Comparison of ENCODE assay signal across 17 mouse cellular contexts in genomic region chr2:102416149-102416743, GRCm38 (mm10). TPM values are rescaled to one million over a fixed set of nuclear protein-coding genes. Genes with fewer than 3 reads are reported as not detected.
A peak's percentile ranks its signal among the peaks of the same experiment; 100 is the strongest.
DNase-seq lines count a peak whose midpoint lies in the region; ATAC-seq lines count a peak whose summit lies in the region.
"Had no signal": no experiment of that assay in that cellular context is flagged by ENCODE, and none has a peak within 500 bp of the region (broad histone marks: within the 10 kb centered on the region; RNA-seq: fewer than 3 reads in every experiment).

No protein-coding gene starts in this region.

- no peaks in the 10 kb centered on the region for H3K9me3 ChIP-seq in embryonic facial prominence, embryonic 14.5 days (ENCODE audit: control insufficient read depth, low read length)
- no peaks in the 10 kb centered on the region for H3K9me3 ChIP-seq in embryonic facial prominence, embryonic 10.5 days
- no peaks in the 10 kb centered on the region for H3K9me3 ChIP-seq in intestine, embryonic 16.5 days (ENCODE audit: control insufficient read depth, low read length)
- H3K9me3 ChIP-seq in intestine, embryonic 15.5 days, result no peaks in the 10 kb centered on the region
- H3K9me3 ChIP-seq in lung, embryonic 16.5 days (ENCODE audit: control insufficient read depth, low read length), result no peaks in the 10 kb centered on the region
- no peaks in the 10 kb centered on the region for H3K9me3 ChIP-seq in stomach, embryonic 16.5 days (replicated peaks; ENCODE audit: control insufficient read depth, low read length)
- H3K9me3 ChIP-seq: embryonic facial prominence, embryonic 13.5 days; forebrain, embryonic 10.5 days; heart, embryonic 13.5 days; hindbrain, embryonic 12.5 days; limb, embryonic 15.5 days had no signal

- H3K4me2 ChIP-seq in embryonic facial prominence, embryonic 14.5 days (ENCODE audit: low read depth, low read length), result no peak overlapping the region
- H3K4me2 ChIP-seq in intestine, embryonic 16.5 days (ENCODE audit: low read depth, low read length), result no peak overlapping the region
- H3K4me2 ChIP-seq in intestine, embryonic 15.5 days (replicated peaks), result no peak overlapping the region
- no peak overlapping the region for H3K4me2 ChIP-seq in lung, embryonic 16.5 days (ENCODE audit: low read depth, low read length)
- H3K4me2 ChIP-seq in stomach, embryonic 16.5 days (ENCODE audit: low read depth, low read length), result no peak overlapping the region
- H3K4me2 ChIP-seq: embryonic facial prominence, embryonic 13.5 days; heart, embryonic 13.5 days; hindbrain, embryonic 12.5 days; limb, embryonic 15.5 days had no signal

- H3K4me3 ChIP-seq in embryonic facial prominence, embryonic 14.5 days (ENCODE audit: low read depth, low read length), result no peak overlapping the region
- no peak overlapping the region for H3K4me3 ChIP-seq in embryonic facial prominence, embryonic 10.5 days
- no peak overlapping the region for H3K4me3 ChIP-seq in intestine, embryonic 16.5 days (ENCODE audit: low read length)
- H3K4me3 ChIP-seq in intestine, embryonic 15.5 days (replicated peaks), result no peak overlapping the region
- H3K4me3 ChIP-seq in lung, embryonic 16.5 days (ENCODE audit: low read length), result no peak overlapping the region
- no peak overlapping the region for H3K4me3 ChIP-seq in stomach, embryonic 16.5 days (replicated peaks; ENCODE audit: low read length)
- H3K4me3 ChIP-seq: embryonic facial prominence, embryonic 13.5 days; forebrain, embryonic 10.5 days; heart, embryonic 13.5 days; hindbrain, embryonic 12.5 days; limb, embryonic 15.5 days had no signal

- WGBS in embryonic facial prominence, embryonic 14.5 days, result 65% methylated on average over 14 of the region's 14 CpGs
- 89% methylated on average over 14 of the region's 14 CpGs for WGBS in embryonic facial prominence, embryonic 10.5 days
- WGBS in intestine, embryonic 16.5 days, result 68% methylated on average over 14 of the region's 14 CpGs
- 70% methylated on average over 14 of the region's 14 CpGs for WGBS in intestine, embryonic 15.5 days
- 63% methylated on average over 14 of the region's 14 CpGs for WGBS in lung, embryonic 16.5 days
- WGBS in stomach, embryonic 16.5 days, result 68% methylated on average over 14 of the region's 14 CpGs

- no peaks in the 10 kb centered on the region for H3K27me3 ChIP-seq in embryonic facial prominence, embryonic 14.5 days (replicated peaks; ENCODE audit: control insufficient read depth, insufficient read depth, low read length)
- H3K27me3 ChIP-seq in embryonic facial prominence, embryonic 10.5 days (replicated peaks; ENCODE audit: low read depth, poor library complexity, severe bottlenecking), result no peaks in the 10 kb centered on the region
- no peaks in the 10 kb centered on the region for H3K27me3 ChIP-seq in intestine, embryonic 16.5 days (replicated peaks; ENCODE audit: control insufficient read depth, insufficient read depth, low read length)
- H3K27me3 ChIP-seq in intestine, embryonic 15.5 days (replicated peaks), result no peaks in the 10 kb centered on the region; the same call in 1 of the 2 replicates
- no peaks in the 10 kb centered on the region for H3K27me3 ChIP-seq in lung, embryonic 16.5 days (ENCODE audit: control insufficient read depth, insufficient read depth, low read depth, low read length)
- H3K27me3 ChIP-seq in stomach, embryonic 16.5 days (ENCODE audit: control insufficient read depth, insufficient read depth, low read length), result no peaks in the 10 kb centered on the region
- H3K27me3 ChIP-seq: embryonic facial prominence, embryonic 13.5 days; heart, embryonic 13.5 days; hindbrain, embryonic 12.5 days; limb, embryonic 15.5 days had no signal

- no peaks in the 10 kb centered on the region for H3K36me3 ChIP-seq in embryonic facial prominence, embryonic 14.5 days (ENCODE audit: control insufficient read depth, insufficient read depth, low read length)
- H3K36me3 ChIP-seq in embryonic facial prominence, embryonic 10.5 days (replicated peaks), result no peaks in the 10 kb centered on the region
- no peaks in the 10 kb centered on the region for H3K36me3 ChIP-seq in intestine, embryonic 16.5 days (ENCODE audit: control insufficient read depth, insufficient read depth, low read length)
- no peaks in the 10 kb centered on the region for H3K36me3 ChIP-seq in intestine, embryonic 15.5 days
- H3K36me3 ChIP-seq in lung, embryonic 16.5 days (ENCODE audit: control insufficient read depth, insufficient read depth, low read length), result no peaks in the 10 kb centered on the region
- no peaks in the 10 kb centered on the region for H3K36me3 ChIP-seq in stomach, embryonic 16.5 days (ENCODE audit: control insufficient read depth, insufficient read depth, low read length)
- H3K36me3 ChIP-seq: embryonic facial prominence, embryonic 13.5 days; forebrain, embryonic 10.5 days; heart, embryonic 13.5 days; hindbrain, embryonic 12.5 days; limb, embryonic 15.5 days had no signal

- no peak overlapping the region for H3K9ac ChIP-seq in embryonic facial prominence, embryonic 14.5 days (ENCODE audit: low read depth, low read length)
- no peak overlapping the region for H3K9ac ChIP-seq in intestine, embryonic 16.5 days (ENCODE audit: low read depth, low read length)
- no peak overlapping the region for H3K9ac ChIP-seq in intestine, embryonic 15.5 days
- H3K9ac ChIP-seq in lung, embryonic 16.5 days (ENCODE audit: low read length), result no peak overlapping the region
- H3K9ac ChIP-seq in stomach, embryonic 16.5 days (ENCODE audit: low read length), result no peak overlapping the region
- H3K9ac ChIP-seq: embryonic facial prominence, embryonic 13.5 days; heart, embryonic 13.5 days; hindbrain, embryonic 12.5 days; limb, embryonic 15.5 days had no signal

- H3K4me1 ChIP-seq in embryonic facial prominence, embryonic 14.5 days (ENCODE audit: control insufficient read depth, insufficient read depth, low read length), result no peaks in the 10 kb centered on the region
- no peaks in the 10 kb centered on the region for H3K4me1 ChIP-seq in embryonic facial prominence, embryonic 10.5 days
- no peaks in the 10 kb centered on the region for H3K4me1 ChIP-seq in intestine, embryonic 16.5 days (ENCODE audit: control insufficient read depth, insufficient read depth, low read length)
- H3K4me1 ChIP-seq in intestine, embryonic 15.5 days (replicated peaks), result no peaks in the 10 kb centered on the region
- H3K4me1 ChIP-seq in lung, embryonic 16.5 days (replicated peaks; ENCODE audit: control insufficient read depth, insufficient read depth, low read length), result no peaks in the 10 kb centered on the region
- H3K4me1 ChIP-seq in stomach, embryonic 16.5 days (ENCODE audit: control insufficient read depth, insufficient read depth, low read length), result no peaks in the 10 kb centered on the region
- H3K4me1 ChIP-seq: embryonic facial prominence, embryonic 13.5 days; forebrain, embryonic 10.5 days; heart, embryonic 13.5 days; hindbrain, embryonic 12.5 days; limb, embryonic 15.5 days had no signal

- no peak overlapping the region for H3K27ac ChIP-seq in embryonic facial prominence, embryonic 14.5 days (replicated peaks; ENCODE audit: low read depth, low read length)
- H3K27ac ChIP-seq in embryonic facial prominence, embryonic 10.5 days (replicated peaks), result no peak overlapping the region
- H3K27ac ChIP-seq in intestine, embryonic 16.5 days (ENCODE audit: low read length), result no peak overlapping the region
- H3K27ac ChIP-seq in intestine, embryonic 15.5 days, result no peak overlapping the region
- no peak overlapping the region for H3K27ac ChIP-seq in lung, embryonic 16.5 days (ENCODE audit: low read length)
- H3K27ac ChIP-seq in stomach, embryonic 16.5 days (ENCODE audit: low read length), result no peak overlapping the region; the same call in 1 of the 2 replicates
- H3K27ac ChIP-seq: embryonic facial prominence, embryonic 13.5 days; forebrain, embryonic 10.5 days; heart, embryonic 13.5 days; hindbrain, embryonic 12.5 days; limb, embryonic 15.5 days had no signal

- peak; percentile 73 for DNase-seq in embryonic facial prominence, embryonic 14.5 days (ENCODE audit: low spot score)
- no peak for DNase-seq in embryonic facial prominence, embryonic 10.5 days (ENCODE audit: low spot score)
- no peak for DNase-seq in lung, postnatal 14 days
- DNase-seq: adrenal gland, adult 8-10 months; cerebellum, adult 11 months; kidney, postnatal 25 days; layer of hippocampus, adult 9-11 months; thymus, postnatal 4 days had no signal

- ATAC-seq in embryonic facial prominence, embryonic 14.5 days (ENCODE audit: low read depth), result peak; percentile 68; the same call in 1 of the 2 replicates
- peak; percentile 59 for ATAC-seq in intestine, embryonic 16.5 days
- no peak for ATAC-seq in intestine, embryonic 15.5 days
- ATAC-seq in lung, embryonic 16.5 days (ENCODE audit: low read depth), result peak; percentile 82
- peak; percentile 50; the same call in 1 of the 2 replicates for ATAC-seq in stomach, embryonic 16.5 days (ENCODE audit: insufficient read depth, low FRiP score)

RNA-seq across cellular contexts. Expression of gene Trim44, which starts 8.6 kb away (rescaled TPM):
- 32.1 and 34.5 TPM in 2 replicates for polyA plus RNA-seq in embryonic facial prominence, embryonic 14.5 days (2014; fragmentation: Nextera tagmentation; extraction: Ambion mirVana)
- polyA plus RNA-seq in embryonic facial prominence, embryonic 10.5 days (2016; fragmentation: Nextera tagmentation; extraction: Ambion mirVana), result 23.7 and 24.1 TPM in 2 replicates
- polyA plus RNA-seq in intestine, embryonic 16.5 days (2015; fragmentation: Nextera tagmentation; extraction: Ambion mirVana), result 10.1 and 10.2 TPM in 2 replicates
- polyA plus RNA-seq in intestine, embryonic 15.5 days (2015; fragmentation: Nextera tagmentation; extraction: Ambion mirVana), result 21.1 and 25.5 TPM in 2 replicates
- 16.2 and 16.6 TPM in 2 replicates for polyA plus RNA-seq in lung, embryonic 16.5 days (2015; fragmentation: Nextera tagmentation; extraction: Ambion mirVana)
- 13.8 and 16.2 TPM in 2 replicates for polyA plus RNA-seq in stomach, embryonic 16.5 days (2015; fragmentation: Nextera tagmentation; extraction: Ambion mirVana)

RNA-seq across cellular contexts. Expression of gene Fjx1, which starts 36.1 kb away (rescaled TPM):
- polyA plus RNA-seq in embryonic facial prominence, embryonic 14.5 days (2014; fragmentation: Nextera tagmentation; extraction: Ambion mirVana), result 11.8 and 14.9 TPM in 2 replicates
- 9.9 and 10.4 TPM in 2 replicates for polyA plus RNA-seq in embryonic facial prominence, embryonic 10.5 days (2016; fragmentation: Nextera tagmentation; extraction: Ambion mirVana)
- 2.7 and 3.4 TPM in 2 replicates for polyA plus RNA-seq in intestine, embryonic 16.5 days (2015; fragmentation: Nextera tagmentation; extraction: Ambion mirVana)
- 6.7 and 7.8 TPM in 2 replicates for polyA plus RNA-seq in intestine, embryonic 15.5 days (2015; fragmentation: Nextera tagmentation; extraction: Ambion mirVana)
- polyA plus RNA-seq in lung, embryonic 16.5 days (2015; fragmentation: Nextera tagmentation; extraction: Ambion mirVana), result 2.7 TPM in 2 replicates
- polyA plus RNA-seq in stomach, embryonic 16.5 days (2015; fragmentation: Nextera tagmentation; extraction: Ambion mirVana), result 2.8 and 3.9 TPM in 2 replicates
